Mouse (Mus musculus) thymus, adult 2 months (tissue): ENCODE data around the gene Gm4969. TPM values are rescaled to one million over a fixed set of nuclear protein-coding genes. Genes with fewer than 3 reads are reported as not detected.

ENCODE experiments used
- DNase-seq: peaks from one replicate; pipeline ENCODE4 v3.0.0; 2021
- H3K27ac ChIP-seq: fragments of 200-500 bp; 2 replicates; pipeline ENCODE4 v1.5.1; 2012; ENCODE audit warnings: low read length, control low read depth; ENCODE audit not compliant: control insufficient read depth, insufficient read depth
- H3K27me3 ChIP-seq: fragments of 200-500 bp; 2 replicates; pipeline ENCODE4 v1.6.1; 2012; ENCODE audit warnings: mild to moderate bottlenecking, low read length, moderate library complexity, mixed read lengths; ENCODE audit not compliant: control insufficient read depth, insufficient read depth
- H3K36me3 ChIP-seq: fragments of 200-500 bp; 2 replicates; pipeline ENCODE4 v1.6.1; 2012; ENCODE audit warnings: mild to moderate bottlenecking, low read length, moderate library complexity; ENCODE audit not compliant: control insufficient read depth, insufficient read depth
- H3K4me1 ChIP-seq: fragments of 200-500 bp; replicated peaks from 2 replicates; pipeline ENCODE4 v1.6.1; 2012; ENCODE audit warnings: low read length; ENCODE audit not compliant: control insufficient read depth, insufficient read depth
- H3K4me3 ChIP-seq: fragments of 200-500 bp; 2 replicates; pipeline ENCODE4 v1.5.1; 2012; ENCODE audit warnings: mild to moderate bottlenecking, low read length, control low read depth, moderate library complexity; ENCODE audit not compliant: control insufficient read depth, insufficient read depth
- CTCF ChIP-seq: fragments of 200-500 bp; IDR thresholded peaks from 2 replicates; pipeline ENCODE4 v1.5.1; 2012; ENCODE audit warnings: mild to moderate bottlenecking, control low read depth, low read length, moderate library complexity, borderline replicate concordance; ENCODE audit not compliant: control insufficient read depth, poor library complexity, insufficient read depth; ENCODE audit errors: extremely low read depth
- POLR2A ChIP-seq: fragments of 200-500 bp; IDR thresholded peaks from 2 replicates; pipeline ENCODE4 v1.6.1; 2012; ENCODE audit warnings: mild to moderate bottlenecking, low read length, control low read depth, moderate library complexity; ENCODE audit not compliant: control insufficient read depth, poor library complexity, insufficient read depth; ENCODE audit errors: extremely low read depth
- WGBS: fragments of 180-500 bp; shearing (Covaris S2); methylation state at CpG from one replicate; pipeline ENCODE4 v1.1.7; 2018; 5-methylcytosine and 5-hydroxymethylcytosine counted together
- polyA plus RNA-seq: library from polyadenylated mRNA; depleted of rRNA; stranded (reverse); fragments of >200 nt; gene quantifications from 2 replicates; pipeline ENCODE4 v1.2.3, GENCODE M21; 2012

Gene Gm4969
- polyA plus RNA-seq, 1 experiment: 0.24 TPM

GRCm38 (mm10) chr7:19096421-19096976 lies 21.7 kb downstream of the Gm4969 start:
- no peak overlapping the region for H3K4me3 ChIP-seq
- no peaks in the 10 kb centered on the region for H3K36me3 ChIP-seq
- WGBS: 86% methylated on average over 5 of the region's 5 CpGs
- no peak for DNase-seq
- TF ChIP-seq POLR2A (no peak), CTCF (no peak)
- no peak overlapping the region for H3K27ac ChIP-seq
- H3K4me1 ChIP-seq: peaks cover 26% of the 10 kb centered on the region
- peaks cover 18% of the 10 kb centered on the region for H3K27me3 ChIP-seq

- Histone ChIP-seq H3K4me1 (peaks cover 26% of the 10 kb centered on the region), H3K36me3 (no peaks in the 10 kb centered on the region), H3K27me3 (peaks cover 18% of the 10 kb centered on the region), H3K4me3 (peak overlapping the region; percentile 79; the same call in 1 of the 2 replicates), H3K27ac (no peak overlapping the region)
- no peak for DNase-seq
- WGBS: 9% methylated on average over 19 of the region's 19 CpGs
- no peak for TF ChIP-seq CTCF
- no peak for TF ChIP-seq POLR2A
Measured at GRCm38 (mm10) chr7:19095751-19096110, 22.4 kb downstream of the Gm4969 start.

GRCm38 (mm10) chr7:19094826-19095750 lies 23.1 kb downstream of the Gm4969 start:
- Histone ChIP-seq H3K27ac (no peak overlapping the region), H3K36me3 (no peaks in the 10 kb centered on the region), H3K27me3 (peaks cover 18% of the 10 kb centered on the region), H3K4me3 (peak overlapping the region; percentile 79), H3K4me1 (peaks cover 26% of the 10 kb centered on the region)
- DNase-seq: peak; percentile 44
- under 1% methylated on average over 87 of the region's 87 CpGs for WGBS
- TF ChIP-seq CTCF (no peak; the same call in 1 of the 2 replicates), POLR2A (no peak)

GRCm38 (mm10) chr7:19094471-19094825 lies 23.7 kb downstream of the Gm4969 start, which contains the start of gene Six5:
TSS of gene Six5 (plus strand) at chr7:19094594.
- H3K4me3 ChIP-seq: peak within 1 kb of the TSS; percentile 79
- DNase-seq: peak; percentile 65
- peaks cover 26% of the 10 kb centered on the region for H3K4me1 ChIP-seq
- no peaks in the 10 kb centered on the region for H3K36me3 ChIP-seq
- no peak for TF ChIP-seq CTCF
- TF ChIP-seq POLR2A: no peak; the same call in 1 of the 2 replicates
- H3K27me3 ChIP-seq: peaks cover 18% of the 10 kb centered on the region
- WGBS: under 1% methylated on average over 35 of the region's 36 CpGs
- peak within 1 kb of the TSS; percentile 48; the same call in 1 of the 2 replicates for H3K27ac ChIP-seq

- peak overlapping the region; percentile 79 for H3K4me3 ChIP-seq
- no peaks in the 10 kb centered on the region for H3K36me3 ChIP-seq
- DNase-seq: peak; percentile 93
Measured at GRCm38 (mm10) chr7:19093537-19094385, 24.4 kb downstream of the Gm4969 start.

GRCm38 (mm10) chr7:19093174-19093521 lies 25.0 kb downstream of the Gm4969 start:
- TF ChIP-seq CTCF: peak; percentile 98
- no peak for TF ChIP-seq POLR2A
- Histone ChIP-seq H3K27ac (no peak overlapping the region), H3K4me1 (peaks cover 26% of the 10 kb centered on the region), H3K27me3 (peaks cover 18% of the 10 kb centered on the region), H3K36me3 (no peaks in the 10 kb centered on the region), H3K4me3 (peak overlapping the region; percentile 37)
- peak; percentile 93 for DNase-seq
- 1% methylated on average over 10 of the region's 15 CpGs for WGBS

More at GRCm38 (mm10) chr7:19093537-19094385, 24.4 kb downstream of the Gm4969 start:
- under 1% methylated on average over 45 of the region's 45 CpGs for WGBS
- peak overlapping the region; percentile 48; the same call in 1 of the 2 replicates for H3K27ac ChIP-seq
- peaks cover 18% of the 10 kb centered on the region for H3K27me3 ChIP-seq
- peaks cover 26% of the 10 kb centered on the region for H3K4me1 ChIP-seq
- no peak for TF ChIP-seq CTCF
- TF ChIP-seq POLR2A: peak; percentile 79
